Mouse (Mus musculus) liver, embryonic 14.5 days (tissue): ENCODE measurements around the gene Sparc. TPM values are rescaled to one million over a fixed set of nuclear protein-coding genes. Genes with fewer than 3 reads are reported as not detected.

Source experiments
- ATAC-seq: fragments of 200-750 bp; cut with Nextera tagmentation; 2 replicates; pipeline ENCODE4 v1.8.0; 2017; ENCODE audit warnings: moderate number of reproducible peaks, mild to moderate bottlenecking, moderate library complexity; ENCODE audit not compliant: insufficient read depth
- DNase-seq, 3 experiments: peaks; one replicate each; pipeline ENCODE4 v3.0.0-alpha.2; 2012 to 2013; ENCODE audit warnings: low read depth in 3 of 3, low spot score in 3 of 3
- H3K27ac ChIP-seq: fragments of 300-500 bp; sonication (generic); 2 replicates; pipeline ENCODE4 v1.5.1; 2014; ENCODE audit warnings: moderate library complexity, mild to moderate bottlenecking, control low read depth, inconsistent platforms
- H3K27me3 ChIP-seq: fragments of 300-500 bp; sonication (generic); 2 replicates; pipeline ENCODE4 v1.6.1; 2014; ENCODE audit warnings: mild to moderate bottlenecking, low read length, moderate library complexity; ENCODE audit not compliant: control insufficient read depth, insufficient read depth
- H3K36me3 ChIP-seq: fragments of 300-500 bp; sonication (generic); replicated peaks from 2 replicates; pipeline ENCODE4 v1.6.1; 2014; ENCODE audit warnings: low read depth; ENCODE audit not compliant: control insufficient read depth, insufficient read depth
- H3K4me1 ChIP-seq, 2 experiments: fragments of 200-500 bp in 1 of 2; fragments of 300-500 bp in 1 of 2; sonication (generic) in 1 of 2; replicated peaks; 2 replicates each; pipeline ENCODE4 v1.6.1; 2012 to 2014; ENCODE audit warnings: antibody characterized with exemption in 1 of 2, inconsistent platforms in 1 of 2, low read length in 1 of 2; ENCODE audit not compliant: control insufficient read depth in 2 of 2, insufficient read depth in 2 of 2
- H3K4me2 ChIP-seq: fragments of 300-500 bp; sonication (generic); 2 replicates; pipeline ENCODE4 v1.6.1; 2014; ENCODE audit warnings: low read depth, mild to moderate bottlenecking, control low read depth, moderate library complexity
- H3K4me3 ChIP-seq, 2 experiments: fragments of 200-500 bp in 1 of 2; fragments of 300-500 bp in 1 of 2; sonication (generic) in 1 of 2; 2 replicates each; pipeline ENCODE4 v1.5.1; 2012 to 2014; ENCODE audit warnings: low read depth in 2 of 2, low read length in 2 of 2, mild to moderate bottlenecking in 2 of 2, control low read depth in 1 of 2, inconsistent platforms in 1 of 2, moderate library complexity in 1 of 2; ENCODE audit not compliant: insufficient read depth in 1 of 2
- H3K9ac ChIP-seq: fragments of 300-500 bp; sonication (generic); replicated peaks from 2 replicates; pipeline ENCODE4 v1.6.1; 2014; ENCODE audit warnings: mild to moderate bottlenecking, control low read depth, moderate library complexity
- H3K9me3 ChIP-seq: fragments of 300-500 bp; sonication (generic); 2 replicates; pipeline ENCODE4 v1.6.1; 2016; ENCODE audit warnings: low read length, mixed read lengths; ENCODE audit not compliant: control insufficient read depth
- CTCF ChIP-seq: IDR thresholded peaks from 2 replicates; pipeline ENCODE4 v1.5.1; 2016; ENCODE audit warnings: antibody characterized with exemption, low read depth, control low read depth
- EP300 ChIP-seq: IDR thresholded peaks from 2 replicates; pipeline ENCODE4 v1.6.1; 2016; ENCODE audit warnings: antibody characterized with exemption, low read depth
- WGBS: fragments of 180-500 bp; shearing (Covaris S2); extraction: QIAGEN DNeasy Blood & Tissue Kit; methylation state at CpG from one replicate; pipeline ENCODE4 v1.1.7; 2014; ENCODE audit not compliant: insufficient replicate concordance; 5-methylcytosine and 5-hydroxymethylcytosine counted together
- polyA plus RNA-seq, 2 experiments: library from polyadenylated mRNA; depleted of rRNA in 1 of 2; stranded (reverse) in 1 of 2; unstranded in 1 of 2; fragments of >200 nt; fragmentation: Nextera tagmentation in 1 of 2; extraction: Ambion mirVana in 1 of 2; gene quantifications; 2 replicates each; pipeline versions ENCODE4 v1.2.1 to v1.2.3; 2012 to 2014

Sparc gene
- polyA plus RNA-seq, 2 experiments, result 64.9 to 88.2 TPM

DNA sequence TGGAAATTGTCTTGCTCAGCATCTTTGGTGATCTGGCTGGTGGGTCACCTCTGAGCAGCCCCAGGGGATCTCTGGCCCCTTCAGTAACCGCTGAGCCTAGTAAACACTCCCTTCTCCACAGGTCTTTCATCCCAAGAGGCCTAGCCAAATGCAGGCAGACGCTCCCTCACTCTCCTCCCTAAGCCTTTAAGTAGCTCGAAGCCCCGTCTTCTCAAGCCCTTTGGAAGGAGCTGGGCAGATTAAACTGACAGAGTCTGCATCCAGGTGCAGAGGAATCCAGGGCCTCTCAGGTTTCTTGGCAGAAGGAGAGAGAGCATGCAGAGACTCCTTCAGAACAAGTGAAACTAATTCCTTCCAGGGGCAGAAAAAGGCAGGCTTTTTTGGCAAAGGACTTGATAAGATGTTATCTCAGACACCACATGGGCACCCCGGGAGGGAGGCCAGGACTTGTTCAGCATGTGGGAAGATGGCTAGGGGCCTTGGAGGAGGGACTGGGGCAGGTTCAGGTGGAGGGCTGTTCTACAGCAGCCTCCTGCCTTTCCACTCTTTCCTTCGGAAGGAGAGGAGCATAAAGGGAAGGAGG, 39.4 kb downstream of the Sparc start:
- Histone ChIP-seq H3K36me3 (no peaks in the 10 kb centered on the region), H3K4me1 (no peaks in the 10 kb centered on the region), H3K4me2 (no peak overlapping the region), H3K9me3 (no peaks in the 10 kb centered on the region), H3K9ac (no peak overlapping the region), H3K27me3 (no peaks in the 10 kb centered on the region), H3K4me3 (no peak overlapping the region), H3K27ac (no peak overlapping the region)
- TF ChIP-seq CTCF (no peak), EP300 (no peak)
- WGBS, result 35% methylated on average over 6 of the region's 6 CpGs
- DNase-seq, result no peak
- ATAC-seq, result no peak

- DNase-seq (no peak), ATAC-seq (no peak)
- Histone ChIP-seq H3K4me2 (no peak overlapping the region), H3K9me3 (no peaks in the 10 kb centered on the region), H3K27ac (no peak overlapping the region), H3K4me1 (no peaks in the 10 kb centered on the region), H3K27me3 (no peaks in the 10 kb centered on the region), H3K36me3 (no peaks in the 10 kb centered on the region), H3K4me3 (no peak overlapping the region), H3K9ac (no peak overlapping the region)
- 51% methylated on average over 6 of the region's 6 CpGs for WGBS
- no peak for TF ChIP-seq CTCF
- no peak for TF ChIP-seq EP300
Observed at GRCm38 (mm10) chr11:55380908-55381307, 42.1 kb downstream of the Sparc start.

- H3K4me3 ChIP-seq, result no peak overlapping the region
- H3K27ac ChIP-seq, result no peak overlapping the region
- DNase-seq, result no peak
- WGBS, result 51% methylated on average over 5 of the region's 5 CpGs
- H3K27me3 ChIP-seq, result no peaks in the 10 kb centered on the region
- no peak for ATAC-seq
- no peak overlapping the region for H3K4me2 ChIP-seq
- no peak overlapping the region for H3K9ac ChIP-seq
- H3K36me3 ChIP-seq, result no peaks in the 10 kb centered on the region
- TF ChIP-seq EP300, result no peak
- no peak for TF ChIP-seq CTCF
- H3K4me1 ChIP-seq, result no peaks in the 10 kb centered on the region
- no peaks in the 10 kb centered on the region for H3K9me3 ChIP-seq
Observed at GRCm38 (mm10) chr11:55378371-55378770, 44.6 kb downstream of the Sparc start.

DNA sequence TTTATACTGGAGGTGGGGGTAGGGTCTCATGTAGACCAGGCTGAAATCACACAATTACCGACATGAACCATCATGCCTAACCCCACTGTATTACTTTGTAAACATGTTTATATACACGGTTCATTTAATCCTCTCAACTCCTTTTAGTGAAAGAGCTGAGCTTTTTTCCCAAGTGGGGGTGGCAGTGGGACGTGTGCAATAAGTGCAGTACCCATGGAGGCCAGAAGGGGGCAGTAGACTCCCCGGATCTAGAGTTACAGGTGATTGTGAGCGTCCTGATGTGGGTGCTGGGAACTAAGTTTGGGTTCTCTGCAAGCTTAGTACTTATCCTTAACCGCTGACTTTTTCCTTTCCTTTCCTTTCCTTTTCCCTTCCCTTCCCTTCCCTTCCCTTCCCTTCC, 49.1 kb downstream of the Sparc start:
- no peak overlapping the region for H3K4me2 ChIP-seq
- no peaks in the 10 kb centered on the region for H3K9me3 ChIP-seq
- H3K27me3 ChIP-seq, result no peaks in the 10 kb centered on the region
- ATAC-seq (no peak), DNase-seq (peak in 2 of 3 experiments; percentile 4 to 22)
- no peak overlapping the region for H3K27ac ChIP-seq
- H3K4me1 ChIP-seq, result no peaks in the 10 kb centered on the region
- peak; percentile 85 for TF ChIP-seq CTCF
- no peak for TF ChIP-seq EP300
- no peak overlapping the region for H3K4me3 ChIP-seq
- H3K36me3 ChIP-seq, result no peaks in the 10 kb centered on the region
- 36% methylated on average over 6 of the region's 6 CpGs for WGBS
- no peak overlapping the region for H3K9ac ChIP-seq

GRCm38 (mm10) chr11:55373373-55373772, 49.6 kb downstream of the Sparc start:
- H3K9ac ChIP-seq, result no peak overlapping the region
- no peak overlapping the region for H3K27ac ChIP-seq
- no peaks in the 10 kb centered on the region for H3K27me3 ChIP-seq
- WGBS, result 47% methylated on average over 12 of the region's 12 CpGs
- TF ChIP-seq CTCF (no peak), EP300 (no peak)
- no peak for ATAC-seq
- no peaks in the 10 kb centered on the region for H3K9me3 ChIP-seq
- DNase-seq, result no peak
- H3K4me1 ChIP-seq, result no peaks in the 10 kb centered on the region
- no peak overlapping the region for H3K4me3 ChIP-seq
- no peaks in the 10 kb centered on the region for H3K36me3 ChIP-seq
- H3K4me2 ChIP-seq, result no peak overlapping the region
